Comparison of ENCODE assay signal across 10 mouse cellular contexts in the genomic region with DNA sequence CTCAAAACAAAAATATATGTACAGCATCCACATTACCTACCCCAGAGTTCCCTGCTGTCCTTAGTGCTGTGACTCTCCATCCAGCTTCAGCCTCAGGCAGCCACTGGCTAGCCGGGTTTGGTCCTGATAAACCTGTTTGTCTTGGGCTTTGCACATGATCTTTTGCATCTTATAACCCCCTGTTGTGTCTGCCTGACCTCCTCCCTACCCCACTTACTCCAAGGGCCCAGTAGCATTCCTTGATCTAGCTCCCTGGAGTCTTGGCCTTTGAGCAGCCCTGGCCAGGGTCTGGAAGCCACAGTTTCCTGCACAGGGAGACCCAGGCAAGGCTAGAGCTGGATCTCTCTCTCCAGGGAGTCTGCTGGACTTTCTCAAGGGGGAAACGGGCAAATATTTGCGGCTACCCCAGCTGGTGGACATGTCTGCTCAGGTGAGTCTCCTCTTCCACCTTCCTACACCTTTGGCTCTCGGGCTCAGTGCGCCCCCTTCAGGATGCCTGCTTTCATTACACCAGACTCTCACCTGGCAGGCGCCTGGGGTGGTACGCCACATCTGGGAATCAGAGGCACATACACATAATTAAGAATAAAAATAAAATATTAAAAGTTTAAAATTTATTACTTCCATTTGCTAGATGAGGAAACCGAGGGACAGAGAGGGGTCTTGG. TPM values are rescaled to one million over a fixed set of nuclear protein-coding genes. Genes with fewer than 3 reads are reported as not detected.
A peak's percentile ranks its signal among the peaks of the same experiment; 100 is the strongest.
DNase-seq lines count a peak whose midpoint lies in the region; ATAC-seq and TF ChIP-seq lines count a peak whose summit lies in the region.
"Had no signal": no experiment of that assay in that cellular context is flagged by ENCODE, and none has a peak within 500 bp of the region (broad histone marks: within the 10 kb centered on the region; RNA-seq: fewer than 3 reads in every experiment).

No protein-coding gene starts in this region.

- no peak overlapping the region for H3K4me3 ChIP-seq in intestine, postnatal 0 days (ENCODE audit: low read depth, low read length)
- H3K4me3 ChIP-seq in intestine, embryonic 15.5 days (replicated peaks), result no peak overlapping the region
- H3K4me3 ChIP-seq: limb, embryonic 13.5 days; neural tube, embryonic 12.5 days had no signal

- WGBS in intestine, postnatal 0 days, result 54% methylated on average over 8 of the region's 8 CpGs
- WGBS in intestine, embryonic 15.5 days, result 63% methylated on average over 8 of the region's 8 CpGs

- no peak for ATAC-seq in intestine, postnatal 0 days
- ATAC-seq in intestine, embryonic 15.5 days, result no peak
- ATAC-seq in megakaryocyte-erythroid progenitor cell, adult 5-6 weeks (replicated peaks; ENCODE audit: low FRiP score, low TSS enrichment, poor library complexity, severe bottlenecking), result no peak
- ATAC-seq in granulocyte monocyte progenitor cell, adult 5-6 weeks (replicated peaks; ENCODE audit: poor library complexity, severe bottlenecking), result no peak

- H3K9me3 ChIP-seq in intestine, postnatal 0 days (ENCODE audit: control insufficient read depth), result no peaks in the 10 kb centered on the region
- no peaks in the 10 kb centered on the region for H3K9me3 ChIP-seq in intestine, embryonic 15.5 days
- H3K9me3 ChIP-seq: limb, embryonic 13.5 days; neural tube, embryonic 12.5 days had no signal

- peak; percentile 76 for TF ChIP-seq CTCF in intestine, postnatal 0 days (IDR thresholded peaks at IDR 0.05; ENCODE audit: low read depth)

- H3K27me3 ChIP-seq in intestine, postnatal 0 days (replicated peaks; ENCODE audit: control insufficient read depth, insufficient read depth, low read length), result no peaks in the 10 kb centered on the region
- no peaks in the 10 kb centered on the region for H3K27me3 ChIP-seq in intestine, embryonic 15.5 days (replicated peaks)
- H3K27me3 ChIP-seq: limb, embryonic 13.5 days; neural tube, embryonic 12.5 days had no signal

- peaks cover 77% of the 10 kb centered on the region for H3K36me3 ChIP-seq in intestine, postnatal 0 days (ENCODE audit: control insufficient read depth, insufficient read depth)
- peaks cover 33% of the 10 kb centered on the region for H3K36me3 ChIP-seq in intestine, embryonic 15.5 days

- DNase-seq in CD4-positive helper T cell, adult 2 months (ENCODE audit: low read depth, low spot score), result peak; percentile 36
- DNase-seq in ZHBTc4 (ENCODE audit: low read depth, low spot score), result peak; percentile 67
- DNase-seq in lung, postnatal 14 days, result peak; percentile 50
- no peak for DNase-seq in left cerebral cortex, postnatal 14 days (ENCODE audit: low spot score in 2 of 2)

- H3K27ac ChIP-seq in intestine, postnatal 0 days (ENCODE audit: low read depth, low read length), result no peak overlapping the region
- no peak overlapping the region for H3K27ac ChIP-seq in intestine, embryonic 15.5 days
- H3K27ac ChIP-seq: limb, embryonic 13.5 days; neural tube, embryonic 12.5 days had no signal

- no peaks in the 10 kb centered on the region for H3K4me1 ChIP-seq in intestine, postnatal 0 days (replicated peaks; ENCODE audit: control insufficient read depth, insufficient read depth, low read length)
- peaks cover 28% of the 10 kb centered on the region for H3K4me1 ChIP-seq in intestine, embryonic 15.5 days (replicated peaks)

- H3K4me2 ChIP-seq in intestine, postnatal 0 days (replicated peaks; ENCODE audit: low read depth), result no peak overlapping the region
- no peak overlapping the region for H3K4me2 ChIP-seq in intestine, embryonic 15.5 days (replicated peaks)
- H3K4me2 ChIP-seq: limb, embryonic 13.5 days; neural tube, embryonic 12.5 days had no signal

- intact Hi-C loops in left cerebral cortex, postnatal 14 days (cut with DNase I), result no loop called here

- no peak overlapping the region for H3K9ac ChIP-seq in intestine, postnatal 0 days (ENCODE audit: low read depth, low read length)
- H3K9ac ChIP-seq in intestine, embryonic 15.5 days, result no peak overlapping the region
- H3K9ac ChIP-seq: limb, embryonic 13.5 days; neural tube, embryonic 12.5 days had no signal

RNA-seq across cellular contexts. Expression of a gene that starts 50.0 kb away (rescaled TPM):
- 23.9 and 25.1 TPM in 2 replicates for polyA plus RNA-seq in intestine, postnatal 0 days (2015; fragmentation: Nextera tagmentation; extraction: Ambion mirVana)
- 18.1 and 19.4 TPM in 2 replicates for polyA plus RNA-seq in intestine, embryonic 15.5 days (2015; fragmentation: Nextera tagmentation; extraction: Ambion mirVana)
- 0.42 TPM in 1 of 2 replicates, not detected in the other for total RNA-seq in megakaryocyte-erythroid progenitor cell, adult 5-6 weeks (2014; fragmentation: Nextera tagmentation)
- 0.75 and 1.3 TPM in 2 replicates for total RNA-seq in megakaryocyte-erythroid progenitor cell, adult 5-6 weeks (2017)
- total RNA-seq in left cerebral cortex, postnatal 14 days (2021), result 100 to 1,000 TPM; 100 to 104 TPM
- 0.49 and 0.90 TPM in 2 replicates for total RNA-seq in granulocyte monocyte progenitor cell, adult 5-6 weeks (2014; fragmentation: Nextera tagmentation)
- 0.22 TPM in 1 of 2 replicates, not detected in the other for total RNA-seq in granulocyte monocyte progenitor cell, adult 5-6 weeks (2017)

Comparison
In these comparisons a context has a peak if more than half of its experiments do, and no peak if none do; other contexts are left out.
1. DNase-seq: peak in CD4-positive helper T cell, adult 2 months (single experiment), ZHBTc4 (single experiment) and lung, postnatal 14 days (single experiment); none in left cerebral cortex, postnatal 14 days (0 of 2).
2. RNA of a gene that starts 50.0 kb away (total RNA-seq): 100 to 104 TPM in left cerebral cortex, postnatal 14 days; 0.22 to 0.90 TPM in granulocyte monocyte progenitor cell, adult 5-6 weeks and 0.42 to 1.3 TPM in megakaryocyte-erythroid progenitor cell, adult 5-6 weeks; every median in the first group is over 10 times any median in the second.